Mouse (Mus musculus): Measurements from ENCODE around the gene Elmo1. TPM values are rescaled to one million over a fixed set of nuclear protein-coding genes. Genes with fewer than 3 reads are reported as not detected.

Elmo1 gene
- polyA plus RNA-seq, 1 experiment = not detected

DNA sequence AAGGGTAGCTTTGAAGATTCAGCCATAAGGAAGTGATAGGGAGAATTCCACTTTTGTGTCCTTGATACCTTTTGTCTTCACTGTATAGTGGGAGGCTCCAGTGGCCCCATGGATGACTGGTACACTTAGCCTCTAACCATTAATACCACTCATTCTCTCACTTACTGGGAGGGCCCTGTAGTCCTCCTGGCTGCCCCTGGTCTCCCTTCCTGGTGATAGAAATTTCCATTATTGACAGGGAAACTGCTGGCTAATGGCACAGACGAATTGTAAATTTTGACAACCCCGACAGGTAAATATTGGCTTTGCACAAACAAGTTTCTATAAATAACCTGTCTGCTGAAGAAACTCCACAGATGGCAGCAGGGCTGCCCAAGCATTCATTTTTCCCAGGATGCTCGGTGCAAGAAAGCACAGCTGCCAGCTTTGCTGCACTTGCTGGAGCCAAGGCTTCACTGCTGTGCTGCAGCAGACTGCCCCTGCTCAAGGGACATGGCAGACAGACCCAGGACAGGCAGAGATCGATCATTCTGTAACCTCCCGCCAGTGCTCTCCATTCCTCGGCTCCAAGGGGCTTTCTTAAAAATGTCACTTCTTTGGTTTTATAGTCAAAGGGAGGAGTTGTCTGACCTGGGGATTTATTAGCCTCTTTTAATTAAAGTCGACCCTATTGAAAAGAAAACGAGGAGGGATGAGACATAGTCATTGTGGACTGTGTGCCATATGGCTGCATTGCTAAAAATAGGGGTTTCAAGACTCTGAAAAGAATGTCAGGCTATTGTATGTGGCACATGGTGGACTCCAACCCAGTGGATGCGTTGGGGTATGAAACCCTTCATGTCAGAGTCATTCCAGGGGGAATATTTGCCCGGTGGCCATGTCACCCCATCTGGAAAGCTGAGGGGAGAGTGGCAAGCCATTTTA lies 422.2 kb downstream of the Elmo1 start:
- H3K4me1 ChIP-seq (ENCODE audit: control insufficient read depth, insufficient read depth, low read length) = peaks cover 8% of the 10 kb centered on the region
- H3K27ac ChIP-seq (ENCODE audit: insufficient read depth, low read depth, low read length) = no peak overlapping the region
- no peak for TF ChIP-seq CTCF (IDR thresholded peaks at IDR 0.05; ENCODE audit: insufficient read depth, low read depth, low read length)
- TF ChIP-seq POLR2A (IDR thresholded peaks at IDR 0.05; ENCODE audit: insufficient read depth, low read depth, low read length) = no peak
- WGBS = 45% methylated on average over 10 of the region's 10 CpGs
- no peak overlapping the region for H3K4me3 ChIP-seq (ENCODE audit: insufficient read depth, low read depth, low read length)

DNA sequence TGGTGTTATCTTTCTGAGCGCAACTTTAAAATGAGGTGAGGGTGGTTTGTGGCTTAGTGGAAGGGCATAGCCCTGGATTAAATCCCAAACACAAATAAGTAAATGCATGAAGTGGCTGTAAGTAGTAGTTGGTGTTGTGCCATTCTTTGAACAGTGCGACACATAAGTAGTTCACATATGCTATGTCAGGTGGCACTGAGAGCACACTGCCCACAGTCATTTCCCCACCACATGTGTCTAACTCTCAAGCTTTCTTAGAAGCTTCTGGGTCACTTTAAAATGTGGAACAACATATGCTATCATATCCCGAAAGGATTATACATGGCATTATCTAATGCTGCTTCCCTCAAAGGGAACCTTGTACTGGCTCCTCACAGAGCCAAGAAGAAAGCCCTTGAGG lies 424.3 kb downstream of the Elmo1 start:
- WGBS = 98% methylated on average over 3 of the region's 3 CpGs
- TF ChIP-seq POLR2A (IDR thresholded peaks at IDR 0.05; ENCODE audit: insufficient read depth, low read depth, low read length) (no peak), CTCF (IDR thresholded peaks at IDR 0.05; ENCODE audit: insufficient read depth, low read depth, low read length) (no peak)
- H3K4me3 ChIP-seq (ENCODE audit: insufficient read depth, low read depth, low read length) = no peak overlapping the region

DNA sequence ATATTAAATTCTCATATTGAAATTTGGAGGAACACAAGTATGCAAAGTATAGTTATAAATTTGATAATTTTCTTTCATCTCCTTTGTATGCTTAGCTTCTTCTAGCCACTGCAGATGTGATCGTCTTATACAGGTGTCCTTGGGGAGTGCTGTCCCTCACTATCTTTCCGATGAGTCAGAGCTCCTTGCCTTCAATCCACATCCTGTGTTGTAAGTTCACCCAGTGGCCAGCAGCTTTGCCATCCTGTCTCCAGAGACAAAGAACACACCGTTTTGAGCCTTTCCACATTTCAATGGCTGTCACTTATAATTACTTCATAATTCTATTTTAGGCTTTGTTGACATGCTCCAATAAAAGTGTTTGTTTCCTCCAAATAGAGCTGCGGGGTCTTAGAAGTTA lies 425.7 kb downstream of the Elmo1 start:
- TF ChIP-seq POLR2A (IDR thresholded peaks at IDR 0.05; ENCODE audit: insufficient read depth, low read depth, low read length) (no peak), CTCF (IDR thresholded peaks at IDR 0.05; ENCODE audit: insufficient read depth, low read depth, low read length) (no peak)
- no peak overlapping the region for H3K27ac ChIP-seq (ENCODE audit: insufficient read depth, low read depth, low read length)
- H3K4me1 ChIP-seq (ENCODE audit: control insufficient read depth, insufficient read depth, low read length) = peaks cover 6% of the 10 kb centered on the region
- no peak overlapping the region for H3K4me3 ChIP-seq (ENCODE audit: insufficient read depth, low read depth, low read length)
- 77% methylated on average over 4 of the region's 4 CpGs for WGBS

More for the DNA sequence above, 424.3 kb downstream of the Elmo1 start:
- peaks cover 6% of the 10 kb centered on the region for H3K4me1 ChIP-seq (ENCODE audit: control insufficient read depth, insufficient read depth, low read length)
- no peak overlapping the region for H3K27ac ChIP-seq (ENCODE audit: insufficient read depth, low read depth, low read length)

DNA sequence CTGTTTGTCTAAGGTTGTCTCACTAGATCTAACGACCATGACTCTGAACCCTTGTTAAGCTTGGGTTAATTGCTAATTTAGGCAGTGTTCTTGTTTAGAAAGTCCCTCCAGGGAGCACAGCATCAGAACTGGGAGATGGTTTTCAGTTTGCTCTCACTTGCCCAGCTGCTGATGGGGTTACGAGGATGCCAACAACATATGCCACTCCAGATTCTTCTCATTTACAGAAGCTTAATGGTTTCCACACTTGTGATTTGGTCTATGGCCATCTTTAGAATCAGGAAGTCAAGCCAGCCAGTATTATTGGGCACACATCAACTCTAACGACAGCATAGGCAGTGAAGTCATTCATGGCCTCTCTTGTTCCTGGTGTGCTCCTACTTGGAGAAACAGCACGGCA lies 427.3 kb downstream of the Elmo1 start:
- Histone ChIP-seq H3K4me3 (ENCODE audit: insufficient read depth, low read depth, low read length) (no peak overlapping the region), H3K27ac (ENCODE audit: insufficient read depth, low read depth, low read length) (no peak overlapping the region), H3K4me1 (ENCODE audit: control insufficient read depth, insufficient read depth, low read length) (peaks cover 11% of the 10 kb centered on the region)
- TF ChIP-seq POLR2A (IDR thresholded peaks at IDR 0.05; ENCODE audit: insufficient read depth, low read depth, low read length) = no peak
- TF ChIP-seq CTCF (IDR thresholded peaks at IDR 0.05; ENCODE audit: insufficient read depth, low read depth, low read length) = no peak
- WGBS = 63% methylated on average over 4 of the region's 4 CpGs

DNA sequence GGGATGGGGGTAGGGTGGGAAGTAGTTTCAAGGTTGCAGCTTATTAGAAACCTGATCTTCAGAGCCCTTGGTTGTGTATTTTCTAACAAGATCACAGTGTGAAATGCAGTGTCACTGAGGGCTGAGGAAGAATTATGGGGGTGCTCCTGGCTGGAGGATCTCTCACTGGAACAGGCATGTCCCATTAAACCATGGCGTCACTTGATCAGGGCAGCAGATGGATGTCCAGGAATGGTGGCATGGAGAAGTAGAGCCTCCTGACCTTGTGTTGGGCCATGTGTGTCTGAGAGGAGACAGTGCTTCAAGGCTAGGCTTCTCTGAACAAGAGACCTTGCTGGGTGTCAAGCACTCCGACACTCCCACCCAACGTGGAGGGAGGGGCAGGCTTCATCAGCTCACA lies 431.1 kb downstream of the Elmo1 start:
- TF ChIP-seq CTCF (IDR thresholded peaks at IDR 0.05; ENCODE audit: insufficient read depth, low read depth, low read length) = no peak
- TF ChIP-seq POLR2A (IDR thresholded peaks at IDR 0.05; ENCODE audit: insufficient read depth, low read depth, low read length) = no peak
- Histone ChIP-seq H3K4me3 (ENCODE audit: insufficient read depth, low read depth, low read length) (no peak overlapping the region), H3K4me1 (ENCODE audit: control insufficient read depth, insufficient read depth, low read length) (peaks cover 17% of the 10 kb centered on the region), H3K27ac (ENCODE audit: insufficient read depth, low read depth, low read length) (no peak overlapping the region)
- WGBS = 77% methylated on average over 3 of the region's 3 CpGs

DNA sequence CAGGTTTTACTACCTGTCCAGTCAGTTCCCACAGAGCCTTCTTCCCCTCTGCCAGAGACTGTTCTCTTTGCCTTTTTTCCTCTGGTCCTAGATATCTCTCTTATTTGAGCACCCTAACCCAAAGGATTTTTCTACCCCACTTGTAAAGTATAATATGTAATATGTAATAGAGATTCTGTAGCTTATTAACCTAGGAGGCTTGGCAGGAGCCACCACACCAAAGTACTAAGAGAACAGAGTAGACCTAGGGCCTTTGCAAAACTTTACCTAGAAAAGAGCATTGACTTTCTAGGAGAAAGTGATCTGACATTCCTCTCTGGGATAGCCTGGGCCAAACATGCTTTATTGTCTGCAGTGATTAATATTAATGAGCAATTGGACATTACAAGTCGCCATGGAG lies 433.3 kb downstream of the Elmo1 start:
- H3K27ac ChIP-seq (ENCODE audit: insufficient read depth, low read depth, low read length) = no peak overlapping the region
- TF ChIP-seq POLR2A (IDR thresholded peaks at IDR 0.05; ENCODE audit: insufficient read depth, low read depth, low read length) = no peak
- WGBS = 78% methylated on average over 1 of the region's 1 CpGs
- no peak overlapping the region for H3K4me3 ChIP-seq (ENCODE audit: insufficient read depth, low read depth, low read length)
- H3K4me1 ChIP-seq (ENCODE audit: control insufficient read depth, insufficient read depth, low read length) = peaks cover 19% of the 10 kb centered on the region

DNA sequence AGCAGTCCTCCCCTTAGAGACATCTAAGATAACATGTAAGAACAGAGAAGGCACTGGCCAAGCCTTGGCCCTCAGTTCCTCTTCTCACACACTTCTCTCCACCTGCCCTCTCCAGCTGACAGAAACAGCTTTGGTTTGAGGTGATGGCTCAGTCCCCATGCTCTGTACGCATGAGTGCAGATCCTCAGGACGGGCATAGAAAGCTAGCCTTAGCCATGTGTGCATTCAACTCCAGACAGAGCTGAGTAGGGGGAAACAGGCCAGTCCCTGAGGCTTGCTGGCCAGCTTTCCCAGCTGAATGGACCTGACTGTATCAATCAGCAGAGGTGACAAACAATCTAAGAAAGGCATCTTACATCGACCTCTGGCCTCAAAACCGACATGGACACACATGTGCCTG lies 435.4 kb downstream of the Elmo1 start:
- Histone ChIP-seq H3K4me3 (ENCODE audit: insufficient read depth, low read depth, low read length) (no peak overlapping the region), H3K4me1 (ENCODE audit: control insufficient read depth, insufficient read depth, low read length) (peaks cover 19% of the 10 kb centered on the region), H3K27ac (ENCODE audit: insufficient read depth, low read depth, low read length) (no peak overlapping the region)
- TF ChIP-seq CTCF (IDR thresholded peaks at IDR 0.05; ENCODE audit: insufficient read depth, low read depth, low read length) = no peak
- TF ChIP-seq POLR2A (IDR thresholded peaks at IDR 0.05; ENCODE audit: insufficient read depth, low read depth, low read length) = no peak
- 79% methylated on average over 4 of the region's 4 CpGs for WGBS

DNA sequence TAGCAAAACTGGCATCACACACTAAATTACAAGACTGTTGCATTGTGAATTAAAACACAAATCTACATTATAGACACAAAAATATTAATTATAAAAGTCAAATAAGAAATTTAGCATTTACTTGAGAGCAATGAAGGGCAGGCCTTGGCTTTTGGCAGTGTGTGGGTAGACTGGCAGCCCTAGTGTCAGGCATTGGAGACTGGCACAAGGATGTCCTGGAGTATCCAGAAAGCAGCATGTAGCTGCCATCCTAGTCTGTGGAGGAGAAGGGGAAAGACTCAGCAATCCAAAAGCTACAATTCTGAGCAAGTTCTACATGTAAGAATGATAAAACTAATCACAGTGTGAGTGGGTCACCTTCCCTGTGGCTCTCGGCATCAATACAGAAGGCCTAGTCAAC lies 446.7 kb downstream of the Elmo1 start:
- Histone ChIP-seq H3K4me3 (ENCODE audit: insufficient read depth, low read depth, low read length) (no peak overlapping the region), H3K4me1 (ENCODE audit: control insufficient read depth, insufficient read depth, low read length) (peaks cover 11% of the 10 kb centered on the region), H3K27ac (ENCODE audit: insufficient read depth, low read depth, low read length) (peak overlapping the region; percentile 43; the same call in 1 of the 2 replicates)
- TF ChIP-seq CTCF (IDR thresholded peaks at IDR 0.05; ENCODE audit: insufficient read depth, low read depth, low read length) (no peak), POLR2A (IDR thresholded peaks at IDR 0.05; ENCODE audit: insufficient read depth, low read depth, low read length) (no peak)
- WGBS = 81% methylated on average over 1 of the region's 1 CpGs

DNA sequence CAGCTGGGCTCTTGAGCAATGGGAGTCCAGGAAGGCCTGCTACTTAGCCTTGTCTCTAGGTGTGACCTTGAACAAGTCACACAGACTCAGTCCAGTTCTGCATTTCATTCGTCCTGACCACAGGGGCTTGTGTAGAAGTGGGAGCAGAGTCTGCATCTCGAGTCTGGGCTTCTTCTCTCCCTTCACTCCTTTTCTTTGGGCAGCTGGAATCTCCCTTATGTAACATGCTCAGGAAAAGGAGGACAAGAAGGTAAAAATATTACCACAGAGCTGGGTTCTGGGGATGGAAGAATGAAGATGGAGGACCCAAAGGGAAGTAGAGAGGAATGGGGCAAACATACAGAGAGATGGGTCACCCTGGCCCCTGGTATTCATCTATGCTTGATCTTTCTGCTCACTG lies 447.1 kb downstream of the Elmo1 start:
- Histone ChIP-seq H3K4me3 (ENCODE audit: insufficient read depth, low read depth, low read length) (no peak overlapping the region), H3K27ac (ENCODE audit: insufficient read depth, low read depth, low read length) (peak overlapping the region; percentile 43; the same call in 1 of the 2 replicates), H3K4me1 (ENCODE audit: control insufficient read depth, insufficient read depth, low read length) (peaks cover 11% of the 10 kb centered on the region)
- TF ChIP-seq CTCF (IDR thresholded peaks at IDR 0.05; ENCODE audit: insufficient read depth, low read depth, low read length) = no peak
- TF ChIP-seq POLR2A (IDR thresholded peaks at IDR 0.05; ENCODE audit: insufficient read depth, low read depth, low read length) = no peak
- 59% methylated on average over 2 of the region's 2 CpGs for WGBS

Measured in olfactory bulb, adult 2 months (tissue).